Mouse (Mus musculus) adipocyte (in vitro differentiated cells): Measurements from ENCODE around the gene Myrfl.
A peak's percentile ranks its signal among the peaks of the same experiment; 100 is the strongest.

Source experiments
- DNase-seq: peaks from one replicate; pipeline ENCODE4 v3.0.0-alpha.2; 2016; ENCODE audit warnings: low spot score

The Myrfl gene

GRCm38 (mm10) chr10:116896336-116897177 lies at the start of gene Myrfl:
Gene Myrfl, minus strand, starts transcription at chr10:116896919.
- DNase-seq = no peak

GRCm38 (mm10) chr10:116944940-116945339 lies 48.2 kb upstream of the Myrfl start:
- peak; percentile 40 for DNase-seq

- no peak for DNase-seq
These were observed 47.4 kb upstream of the Myrfl start for GRCm38 (mm10) chr10:116944144-116944543.

- no peak for DNase-seq
These were observed 46.3 kb upstream of the Myrfl start for GRCm38 (mm10) chr10:116943025-116943424.

GRCm38 (mm10) chr10:116935028-116935427 lies 38.3 kb upstream of the Myrfl start:
- no peak for DNase-seq

- no peak for DNase-seq
These were observed 37.1 kb upstream of the Myrfl start for GRCm38 (mm10) chr10:116933794-116934193.

GRCm38 (mm10) chr10:116932418-116932817 lies 35.7 kb upstream of the Myrfl start:
- DNase-seq = no peak

GRCm38 (mm10) chr10:116931497-116932179 lies 34.9 kb upstream of the Myrfl start:
- DNase-seq = no peak

- DNase-seq = no peak
These were observed 34.2 kb upstream of the Myrfl start for GRCm38 (mm10) chr10:116930936-116931335.

GRCm38 (mm10) chr10:116930506-116930905 lies 33.8 kb upstream of the Myrfl start:
- DNase-seq = no peak

GRCm38 (mm10) chr10:116928826-116929225 lies 32.1 kb upstream of the Myrfl start:
- DNase-seq = no peak

GRCm38 (mm10) chr10:116926428-116927113 lies 29.9 kb upstream of the Myrfl start:
- no peak for DNase-seq

- no peak for DNase-seq
These were observed 27.2 kb upstream of the Myrfl start for GRCm38 (mm10) chr10:116923651-116924495.

- no peak for DNase-seq
These were observed 25.4 kb upstream of the Myrfl start for GRCm38 (mm10) chr10:116922161-116922560.

GRCm38 (mm10) chr10:116921416-116921815 lies 24.7 kb upstream of the Myrfl start:
- no peak for DNase-seq

- no peak for DNase-seq
These were observed 23.9 kb upstream of the Myrfl start for GRCm38 (mm10) chr10:116920641-116921040.

- no peak for DNase-seq
These were observed 22.9 kb upstream of the Myrfl start for GRCm38 (mm10) chr10:116919368-116920317.

GRCm38 (mm10) chr10:116916581-116916980 lies 19.9 kb upstream of the Myrfl start:
- no peak for DNase-seq

GRCm38 (mm10) chr10:116915286-116915685 lies 18.6 kb upstream of the Myrfl start:
- no peak for DNase-seq

- DNase-seq = no peak
These were observed 17.9 kb upstream of the Myrfl start for GRCm38 (mm10) chr10:116914586-116914985.
